Mouse (Mus musculus) E14TG2a.4 (cell line): ENCODE data around the gene Bclaf1.

Experiments
- CTCF ChIP-seq: conservative IDR thresholded peaks from 2 replicates; pipeline ENCODE4 v1.5.1; 2014; ENCODE audit warnings: low read length
- NANOG ChIP-seq: IDR thresholded peaks from 2 replicates; pipeline ENCODE4 v1.6.1; 2014; ENCODE audit warnings: borderline replicate concordance, low read length, mixed read lengths
- POU5F1 ChIP-seq: IDR thresholded peaks from 2 replicates; pipeline ENCODE4 v1.6.1; 2014; ENCODE audit warnings: low read length, borderline replicate concordance

GRCm38 (mm10) chr10:20362450-20363118, 50.3 kb downstream of the Bclaf1 start:
- no peak for TF ChIP-seq CTCF
- no peak for TF ChIP-seq NANOG
- TF ChIP-seq POU5F1, result no peak
